Mouse (Mus musculus): ENCODE results near the gene Sfxn2.

Gene Sfxn2

DNA sequence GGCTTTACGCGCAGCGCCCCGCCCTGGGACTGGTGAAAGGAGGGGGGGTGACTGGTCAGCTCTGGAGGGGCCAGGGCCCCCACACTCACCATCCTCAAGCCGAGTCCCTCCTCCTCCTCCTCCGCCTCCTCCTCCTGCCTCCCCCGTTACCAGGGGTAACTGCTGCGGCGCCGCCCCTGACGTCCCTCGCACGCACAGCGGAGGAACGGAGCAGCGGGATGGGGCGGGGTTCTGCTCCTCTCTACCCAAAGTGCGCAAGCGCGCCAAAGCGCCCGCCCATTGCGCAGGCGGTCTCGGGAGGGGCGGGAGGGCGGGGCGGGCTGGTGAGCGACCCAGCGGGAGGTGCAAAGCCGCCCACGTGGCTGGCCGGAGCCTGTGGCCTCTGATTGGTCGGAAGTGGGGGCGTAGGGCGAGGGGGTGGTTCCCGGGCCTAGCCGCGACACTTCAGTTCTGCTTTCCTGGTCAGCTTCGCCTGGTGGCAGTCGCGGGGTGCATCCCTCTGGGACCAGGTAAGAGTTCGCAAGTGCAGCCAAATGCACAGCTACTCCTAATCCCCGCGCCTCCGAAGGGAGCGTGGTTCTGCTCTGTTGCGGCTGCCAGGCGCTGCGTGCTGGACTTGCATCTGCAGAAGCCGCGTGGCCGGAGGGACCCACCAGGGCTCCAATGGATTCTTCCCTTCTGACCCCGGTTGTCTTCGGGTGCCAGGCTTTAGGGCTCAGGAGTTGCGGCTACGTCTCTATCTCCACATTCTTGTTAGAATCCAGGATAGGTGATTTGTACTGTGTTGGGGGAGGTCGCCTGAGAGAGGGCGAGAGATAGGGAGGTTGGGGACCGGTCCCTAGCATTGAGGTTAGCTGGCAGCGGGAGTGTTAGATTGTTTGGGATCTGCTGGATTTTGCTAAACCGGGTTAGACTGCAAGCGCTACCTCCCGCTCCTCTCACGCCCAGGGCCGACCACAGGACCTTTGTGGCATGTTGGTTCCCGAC lies at the start of gene Sfxn2, which contains the start of gene Arl3:
Gene Sfxn2 (plus strand): TSS at position 415 of the 987 bp plus-strand sequence.
Gene Arl3 (minus strand): TSS at position 248 of the 987 bp plus-strand sequence.
- DNase-seq (ENCODE audit: low spot score in 2 of 2): peak; percentile 92 to 94

DNA sequence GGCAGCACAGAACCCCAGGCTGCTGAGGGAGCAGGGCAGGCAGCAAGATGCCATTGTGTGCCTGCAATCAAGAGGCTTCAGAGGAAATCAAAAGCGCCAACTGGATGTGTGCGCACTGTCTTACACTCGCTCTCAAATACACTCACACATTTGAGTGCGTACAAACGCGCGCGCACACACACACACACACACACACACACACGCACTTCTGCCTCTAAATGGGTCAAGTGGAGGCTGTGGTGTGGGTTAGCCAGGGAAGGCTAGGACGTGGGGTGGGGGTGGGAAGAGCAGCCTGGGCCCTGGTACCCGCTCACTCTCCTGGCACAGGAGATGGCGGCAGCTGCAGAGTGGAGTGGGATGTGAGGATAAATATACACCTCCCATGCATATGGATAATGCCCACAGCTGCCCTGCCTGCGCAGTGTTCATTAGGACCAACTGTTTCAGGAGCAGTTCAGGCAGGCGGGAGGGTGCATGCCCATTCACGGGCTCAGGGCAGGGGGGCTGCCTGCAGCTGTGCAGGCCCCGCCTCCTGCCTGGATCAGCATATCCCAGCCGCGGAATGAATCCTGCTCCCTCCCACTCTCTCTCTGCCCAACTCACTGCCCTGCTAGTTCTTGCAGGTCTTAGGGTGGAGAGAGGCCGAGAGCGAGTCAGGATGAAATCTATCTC lies 49.5 kb upstream of the Sfxn2 start:
- DNase-seq (ENCODE audit: low spot score in 2 of 2): peak; percentile 74 to 83

DNA sequence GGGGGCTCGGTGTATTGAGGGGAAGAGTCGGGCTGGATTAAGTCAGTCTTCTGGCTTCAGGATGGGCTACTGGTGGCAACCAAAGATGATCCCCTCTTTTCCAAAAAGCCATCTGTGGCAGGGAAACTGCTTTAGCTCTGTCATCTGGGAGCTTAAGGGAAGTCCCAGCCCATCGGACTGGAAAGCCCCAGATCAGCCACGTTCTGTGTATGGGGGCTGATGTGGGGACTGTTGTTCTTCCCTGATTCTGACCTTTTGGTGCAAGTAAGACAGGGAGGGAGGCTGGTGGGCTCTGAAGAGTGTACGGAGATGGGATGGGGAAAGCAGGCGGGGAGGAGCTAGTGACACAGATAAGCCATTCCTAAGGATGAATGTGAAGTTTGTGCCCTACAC lies 49.0 kb upstream of the Sfxn2 start:
- DNase-seq (ENCODE audit: low spot score in 2 of 2): no peak

DNA sequence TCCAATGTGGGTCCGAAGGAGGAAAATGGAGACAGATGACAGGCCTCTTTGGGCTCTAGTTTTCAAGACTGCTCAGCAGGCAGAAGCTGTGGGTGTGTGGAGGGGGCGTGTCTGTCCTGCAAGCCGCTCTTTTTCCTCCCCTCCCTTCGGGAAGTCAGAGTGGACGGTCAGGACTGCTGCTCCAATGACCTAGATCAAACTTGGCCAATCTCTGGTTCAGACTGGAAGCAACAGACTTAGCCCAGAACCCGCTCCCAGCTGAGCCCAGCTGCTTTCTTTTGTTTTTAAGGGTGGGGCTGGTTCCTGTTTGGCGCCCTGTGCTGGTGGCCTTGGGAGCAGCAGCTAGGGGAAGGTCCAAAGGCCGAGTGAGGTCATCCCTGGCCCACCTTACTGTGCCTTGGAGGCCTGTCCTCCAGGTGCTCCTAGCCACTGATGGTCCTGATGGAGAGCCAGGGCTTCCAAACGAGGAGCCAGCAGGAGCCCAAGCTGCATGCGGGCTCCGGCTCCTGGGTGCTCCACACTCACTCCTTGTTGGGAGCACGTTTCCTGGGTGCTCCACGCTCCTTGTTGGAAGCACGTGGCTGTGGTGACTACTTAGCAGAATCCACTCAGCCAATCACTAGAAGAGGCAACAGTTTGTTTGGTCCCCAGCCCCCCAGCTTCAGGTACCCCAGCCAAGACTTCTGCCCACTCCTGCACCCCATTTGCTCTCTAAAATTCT lies 48.4 kb upstream of the Sfxn2 start:
- DNase-seq (ENCODE audit: low spot score in 2 of 2): no peak

DNA sequence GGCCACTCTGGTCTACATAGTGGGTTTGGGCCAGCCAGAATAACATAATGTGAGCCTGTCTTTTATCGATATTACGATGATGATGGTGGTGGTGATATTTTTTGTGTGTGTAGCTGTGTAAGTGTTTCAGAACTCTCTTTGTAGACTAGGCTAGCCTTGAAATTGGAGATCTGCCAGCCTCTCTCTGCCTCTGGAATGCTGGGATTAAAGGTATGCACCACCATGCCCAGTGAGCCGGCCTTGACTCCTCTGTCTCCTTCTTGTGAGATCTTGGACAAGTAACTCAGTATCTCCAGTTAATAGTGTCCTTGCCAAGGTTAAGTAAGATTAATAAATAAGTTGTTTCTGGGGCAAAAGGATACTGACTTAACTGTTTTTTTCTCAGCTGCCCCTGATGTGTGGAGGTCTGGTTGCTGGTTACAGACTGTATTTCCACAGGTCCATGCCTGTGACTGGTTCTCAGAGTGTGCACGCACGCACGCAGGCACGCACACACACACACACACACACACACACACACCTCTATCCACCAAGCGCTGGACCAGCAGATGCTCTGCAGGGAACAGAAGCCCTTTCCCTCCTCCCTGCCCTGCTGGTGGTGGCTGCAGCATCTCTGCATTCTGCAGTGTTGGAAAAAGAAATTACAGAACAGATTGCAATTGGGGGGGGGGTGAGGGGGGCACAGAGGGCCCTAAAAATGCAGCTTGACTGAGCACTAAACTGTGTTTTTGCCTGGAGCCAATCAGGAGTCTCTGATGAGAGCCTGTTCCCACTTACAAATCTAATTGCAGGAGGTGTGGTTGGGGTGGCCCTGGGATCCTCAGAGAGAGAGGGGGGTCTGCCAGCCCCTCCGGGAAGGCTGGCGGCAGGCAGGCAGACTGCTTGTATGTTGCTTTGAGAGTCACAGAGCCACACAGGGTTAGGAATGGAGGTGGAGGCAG lies 47.2 kb upstream of the Sfxn2 start:
- no peak for DNase-seq (ENCODE audit: low spot score in 2 of 2)

DNA sequence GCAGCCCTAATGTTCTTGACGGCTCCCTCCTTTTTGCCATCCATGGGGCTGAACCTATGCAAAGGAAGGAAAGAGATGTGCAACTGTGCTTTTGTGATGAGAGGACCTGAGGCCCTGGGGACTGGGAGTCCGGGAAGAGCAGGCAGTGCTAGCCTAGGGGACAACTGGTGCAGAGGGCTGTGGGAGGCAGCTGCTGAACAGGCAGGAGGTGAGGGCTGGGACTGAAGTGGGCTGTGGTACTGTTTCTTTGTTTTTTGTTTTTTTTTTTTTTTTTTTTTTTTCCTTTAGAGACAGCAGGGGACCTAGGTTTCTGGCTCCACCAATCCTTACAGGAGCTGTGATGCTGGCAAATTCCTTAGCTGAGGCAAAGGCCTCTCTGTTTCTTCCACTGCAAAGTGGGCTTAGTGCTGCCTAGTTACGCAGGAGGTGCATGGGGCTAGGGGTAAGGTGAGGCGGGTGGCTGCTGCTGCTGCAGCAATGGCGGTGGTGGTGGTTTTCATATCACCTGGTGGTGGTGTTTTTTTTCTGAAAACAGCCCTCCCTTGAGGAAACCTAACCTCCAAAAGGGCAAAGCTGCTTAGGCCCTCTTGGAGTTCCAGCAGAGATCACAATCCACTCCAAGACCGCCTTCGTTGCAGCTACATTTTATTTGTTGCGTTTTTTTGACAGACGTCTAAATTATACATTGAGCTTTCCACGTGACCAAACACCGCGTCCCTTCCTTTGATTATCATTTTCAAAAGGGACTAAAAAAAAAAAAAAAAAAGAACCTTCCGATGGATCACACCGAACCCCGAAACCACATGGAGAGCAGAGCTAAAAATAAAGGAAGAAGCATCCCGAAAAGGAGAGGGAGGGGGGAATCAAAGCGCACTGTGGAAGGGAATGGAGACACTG lies 45.3 kb upstream of the Sfxn2 start:
- DNase-seq (ENCODE audit: low spot score in 2 of 2): no peak

DNA sequence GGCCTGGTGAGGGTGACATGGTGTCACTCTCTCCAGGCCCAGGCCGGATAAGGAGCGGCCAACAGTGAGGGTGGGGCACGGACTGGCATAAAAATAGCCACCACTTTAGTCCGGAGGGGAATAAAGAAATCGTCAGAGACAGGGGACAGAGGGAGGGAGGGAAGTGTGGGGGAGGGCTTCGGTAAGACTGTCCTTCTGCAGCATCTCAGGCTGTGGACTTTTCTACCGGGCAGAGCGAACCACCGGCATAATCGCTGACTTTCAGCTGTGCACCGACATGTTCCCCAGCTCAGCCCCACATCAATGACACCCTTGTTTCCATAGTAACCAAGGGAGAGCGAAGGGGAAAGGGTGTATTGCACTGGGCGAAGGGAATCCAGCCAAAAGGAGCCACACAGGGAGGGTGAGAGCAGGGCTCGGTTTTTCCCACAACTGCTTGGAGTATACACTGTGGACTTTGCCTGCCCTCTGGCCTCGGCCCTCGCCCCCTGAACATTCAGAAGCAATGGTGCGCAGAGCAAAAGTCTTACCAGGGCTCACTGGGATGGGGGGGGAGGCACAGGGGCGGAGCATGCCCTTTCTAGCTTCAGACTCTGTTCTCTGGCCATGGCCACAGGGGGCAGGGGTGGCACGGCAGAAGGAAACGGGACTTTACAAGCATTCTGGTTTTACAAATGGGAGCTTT lies 44.5 kb upstream of the Sfxn2 start:
- peak in 1 of 2 experiments; percentile 61 for DNase-seq (ENCODE audit: low spot score in 2 of 2)

DNA sequence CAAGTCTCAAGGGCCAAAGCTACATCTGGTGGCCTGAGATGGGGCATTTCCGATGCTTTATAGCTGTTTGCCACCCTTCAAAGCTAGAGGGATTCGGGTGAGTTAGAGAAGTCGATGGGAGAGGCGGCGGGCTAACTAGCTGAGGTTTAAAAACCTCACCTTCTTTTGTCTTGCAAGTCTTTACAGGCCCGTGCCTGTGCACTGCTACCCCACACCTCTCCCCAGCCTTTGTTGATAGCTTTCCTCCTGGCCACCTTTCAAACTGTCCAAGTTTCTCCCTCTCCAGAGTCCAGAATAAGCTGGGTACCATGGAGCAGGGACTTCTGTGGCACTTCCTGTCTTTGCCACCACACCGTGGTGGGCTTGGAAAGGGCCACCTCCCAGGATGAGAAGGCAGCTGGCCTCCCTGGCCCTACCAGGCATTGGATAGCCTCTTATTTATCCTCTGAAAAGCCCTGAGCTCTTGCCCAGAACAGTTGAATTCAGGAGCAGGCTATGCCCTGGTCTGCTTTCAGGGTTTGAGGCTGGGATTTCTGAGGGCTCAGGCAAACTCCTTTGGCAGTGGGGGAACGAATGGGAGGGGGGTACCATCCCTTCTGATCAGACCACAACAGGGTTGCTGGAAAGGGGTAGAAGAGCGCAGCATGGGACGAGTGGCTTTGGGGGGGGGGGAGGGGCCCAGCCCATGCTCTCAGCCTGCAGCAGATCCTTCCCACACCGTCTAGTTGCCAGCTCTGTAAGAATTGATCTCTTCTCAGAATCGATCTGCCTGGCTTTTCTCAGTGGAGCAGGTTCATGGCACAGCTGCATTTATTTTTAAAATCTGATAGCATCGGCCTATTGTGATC lies 43.3 kb upstream of the Sfxn2 start:
- DNase-seq (ENCODE audit: low spot score in 2 of 2): no peak

DNA sequence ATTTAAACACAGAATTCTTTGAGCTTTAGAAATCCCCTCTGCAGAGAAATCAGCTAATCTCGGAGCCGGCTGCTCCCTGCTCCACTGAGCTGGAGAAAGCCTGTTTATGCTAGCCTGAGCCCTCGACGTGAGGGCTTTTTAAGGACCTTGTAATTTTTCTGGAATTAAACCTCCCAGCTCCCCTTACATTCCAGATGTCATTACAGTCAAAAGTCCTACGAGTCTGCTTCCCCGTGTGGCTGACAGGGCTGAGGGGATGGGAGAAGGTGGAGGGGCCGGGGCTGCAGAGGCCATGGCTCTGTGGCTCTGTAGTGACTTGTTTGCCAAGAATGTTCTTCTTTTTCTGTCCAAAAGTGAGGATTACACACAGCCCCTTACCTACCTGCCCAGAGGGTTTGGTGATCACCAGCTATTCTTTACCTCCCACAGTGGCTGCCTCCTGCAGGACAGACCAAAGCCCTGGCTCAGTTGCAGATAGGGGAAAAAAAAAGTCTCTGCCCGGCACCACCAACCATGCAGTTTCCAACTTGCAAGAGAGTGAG lies 42.6 kb upstream of the Sfxn2 start:
- DNase-seq (ENCODE audit: low spot score in 2 of 2): no peak

DNA sequence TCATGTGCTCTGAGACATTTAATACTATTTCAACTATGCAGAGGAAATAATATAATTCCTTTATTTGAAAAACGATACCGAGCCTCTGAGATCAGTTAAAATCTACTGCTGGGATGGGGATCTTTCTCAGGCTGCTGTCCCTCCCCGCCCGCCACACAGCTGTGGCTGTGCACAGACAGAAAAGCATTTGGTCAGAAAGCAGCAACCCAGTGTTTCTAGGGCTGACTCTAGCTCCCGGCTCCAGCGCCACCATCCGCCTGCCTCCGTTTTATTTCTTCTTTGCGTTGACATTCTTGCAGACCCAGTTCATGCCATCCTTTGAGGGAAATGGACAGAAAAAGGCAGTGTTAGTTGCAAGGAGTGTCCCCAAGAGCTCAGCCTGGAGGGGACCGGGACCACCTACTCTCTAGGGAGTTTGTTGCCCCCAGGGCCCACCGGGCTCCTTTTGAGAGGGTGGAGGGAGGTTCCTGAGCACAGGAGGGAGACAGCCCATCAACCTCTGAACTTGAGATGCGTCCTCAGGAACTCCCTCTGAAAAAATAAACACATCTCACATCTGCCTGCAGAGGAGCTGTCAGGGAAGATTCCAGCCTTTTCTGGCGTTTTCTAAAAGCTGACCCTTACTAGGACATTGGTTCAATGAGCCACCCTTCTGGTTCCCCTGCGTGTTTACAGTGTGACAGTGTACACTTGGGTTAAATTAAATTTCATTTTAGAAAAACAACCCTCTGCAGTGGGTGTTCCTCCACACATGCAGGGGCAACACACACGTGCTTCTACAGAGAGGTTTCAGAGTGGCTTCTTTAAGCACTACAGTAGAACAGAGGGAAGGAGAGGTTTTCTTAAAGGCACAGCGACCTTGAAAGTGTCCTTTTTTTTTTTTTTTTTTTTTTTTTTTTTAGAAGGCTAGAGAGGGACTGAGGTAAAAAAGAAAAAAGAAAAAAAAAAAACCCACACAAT lies 41.8 kb upstream of the Sfxn2 start:
- DNase-seq (ENCODE audit: low spot score in 2 of 2): no peak

DNA sequence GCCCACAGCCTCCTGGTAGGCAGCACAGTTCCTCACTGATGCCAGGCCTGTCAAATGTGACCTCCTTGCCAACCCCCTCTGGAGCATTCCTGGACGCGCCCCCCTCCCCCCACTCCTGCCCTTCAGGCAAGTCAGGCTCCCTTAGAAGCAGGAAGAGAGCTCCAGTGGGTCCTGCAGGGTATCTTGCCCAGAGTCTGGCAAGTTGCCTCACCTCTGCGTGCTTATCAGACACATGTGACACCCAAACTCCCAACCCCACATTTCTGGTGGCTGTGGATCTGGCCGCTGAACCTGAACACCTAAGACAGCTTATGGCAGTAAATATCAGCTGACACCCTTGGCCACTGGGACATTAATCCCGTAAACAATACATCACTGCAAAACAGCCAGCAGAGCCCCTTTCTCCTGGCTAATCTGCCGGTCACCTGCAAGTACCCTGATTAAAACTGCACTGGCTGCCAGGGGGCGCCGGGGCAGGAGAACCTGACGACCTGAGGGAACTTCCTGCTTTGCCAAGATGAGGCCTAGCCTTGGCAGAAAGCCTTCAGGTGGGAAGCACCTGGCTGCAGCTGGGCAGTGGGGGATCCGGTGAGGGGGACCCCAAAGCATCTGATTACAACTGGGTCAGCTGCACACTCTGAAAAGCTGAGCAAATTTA lies 41.0 kb upstream of the Sfxn2 start:
- DNase-seq (ENCODE audit: low spot score in 2 of 2): no peak

DNA sequence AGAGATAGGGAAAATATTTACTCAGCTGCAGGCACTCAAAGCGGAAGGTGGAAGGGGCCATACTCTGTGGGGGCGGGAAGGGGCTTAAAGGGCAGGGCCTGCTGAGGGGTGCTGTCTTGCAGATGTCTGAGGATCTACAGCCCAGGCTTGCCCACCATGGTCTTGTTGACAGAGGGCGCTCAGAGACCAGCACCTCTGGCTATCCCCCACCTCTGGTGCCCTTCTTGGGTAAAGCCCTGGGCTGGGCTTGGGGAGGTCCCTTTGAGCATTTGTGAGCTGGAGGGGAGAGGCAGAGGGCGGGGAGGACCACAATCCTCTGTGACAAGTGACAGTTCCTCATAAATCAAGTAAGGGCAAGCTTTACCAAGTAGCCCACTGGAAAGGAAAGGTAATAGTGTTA lies 40.1 kb upstream of the Sfxn2 start:
- DNase-seq (ENCODE audit: low spot score in 2 of 2): no peak

DNA sequence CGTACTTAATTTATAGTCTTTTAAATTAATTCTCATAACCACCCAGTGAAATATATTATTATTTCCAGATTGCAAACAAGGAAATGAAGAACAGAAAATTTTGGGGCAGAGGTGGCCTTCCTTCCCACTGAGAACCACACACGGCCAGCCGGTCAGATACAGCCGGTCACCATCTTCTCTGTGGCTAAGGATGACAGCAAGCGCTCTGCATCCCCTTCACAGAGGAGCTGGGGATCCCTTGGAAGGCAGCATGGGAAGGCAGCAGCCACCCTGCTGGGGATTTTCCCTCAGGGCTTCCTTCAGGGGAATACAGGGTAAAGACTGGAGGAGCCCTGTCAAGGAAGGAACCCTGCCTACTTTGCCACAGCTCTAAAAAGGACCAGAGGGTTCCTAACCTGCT lies 39.6 kb upstream of the Sfxn2 start:
- no peak for DNase-seq (ENCODE audit: low spot score in 2 of 2)

DNA sequence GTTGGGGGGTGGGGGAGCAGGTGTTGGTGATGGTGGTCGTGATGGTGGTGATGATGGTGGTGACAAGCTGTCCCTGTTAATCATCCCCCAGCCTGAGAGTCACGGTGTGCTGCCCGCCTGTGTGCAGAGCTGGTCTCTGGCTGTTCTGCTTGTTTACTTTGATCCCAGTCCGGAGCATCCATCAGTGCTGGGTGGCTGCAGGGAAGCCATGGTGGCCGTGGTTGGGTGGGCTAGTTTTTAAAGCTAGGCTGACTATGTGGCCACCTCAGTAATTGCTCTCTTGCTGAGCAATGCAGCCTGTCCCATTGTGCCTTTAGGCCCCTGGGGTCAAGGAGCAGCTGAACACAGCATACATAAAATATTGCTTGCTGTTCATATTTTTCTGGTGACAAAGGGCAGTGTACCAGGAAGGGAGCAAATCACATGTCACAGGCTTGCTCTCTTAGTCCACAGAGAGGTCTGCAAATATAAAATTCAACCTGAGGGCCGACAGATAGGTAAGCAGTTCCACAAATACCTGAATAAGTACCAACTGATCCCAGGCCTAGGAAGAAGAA lies 38.5 kb upstream of the Sfxn2 start:
- DNase-seq (ENCODE audit: low spot score in 2 of 2): no peak

DNA sequence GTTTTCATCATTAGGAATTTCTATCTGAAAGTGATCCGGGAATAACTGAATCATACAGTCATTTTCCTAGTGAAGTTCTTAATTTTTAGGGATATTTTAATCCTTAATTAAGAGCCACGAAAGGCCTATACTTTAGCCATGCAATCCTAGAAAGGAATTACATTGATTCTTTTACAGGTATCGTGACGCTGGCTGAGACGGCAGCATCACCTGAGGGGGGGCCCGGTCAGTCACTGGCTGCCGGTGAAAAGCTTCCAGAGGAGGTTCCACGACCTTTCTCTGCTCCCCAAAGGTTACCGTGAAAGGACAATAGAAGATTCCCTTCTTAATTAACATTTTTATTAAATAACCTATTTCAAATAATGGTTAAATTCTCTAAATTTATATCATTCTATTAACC lies 35.8 kb upstream of the Sfxn2 start:
- no peak for DNase-seq (ENCODE audit: low spot score in 2 of 2)

DNA sequence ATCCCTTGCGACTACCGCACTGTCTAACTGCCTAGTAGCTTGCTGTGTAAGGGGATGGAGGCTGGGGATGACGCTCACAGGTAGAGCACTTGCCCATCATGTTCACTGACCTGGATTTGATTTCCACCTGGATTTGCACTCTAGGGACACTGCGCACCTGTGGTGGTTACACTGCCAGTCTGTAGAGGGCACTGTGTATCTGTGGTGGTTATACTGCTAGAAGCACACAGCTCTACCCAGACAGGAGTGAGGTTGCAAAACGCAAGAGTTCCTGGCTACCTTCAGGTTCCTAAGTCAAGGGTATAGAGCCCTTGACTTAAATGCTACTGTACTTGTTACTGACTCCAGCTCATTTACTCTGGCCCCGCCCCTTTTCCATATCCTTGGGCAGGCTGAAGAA lies 35.0 kb upstream of the Sfxn2 start:
- DNase-seq (ENCODE audit: low spot score in 2 of 2): no peak
